Mouse (Mus musculus): ENCODE results near the gene Ntrk1.

DNA sequence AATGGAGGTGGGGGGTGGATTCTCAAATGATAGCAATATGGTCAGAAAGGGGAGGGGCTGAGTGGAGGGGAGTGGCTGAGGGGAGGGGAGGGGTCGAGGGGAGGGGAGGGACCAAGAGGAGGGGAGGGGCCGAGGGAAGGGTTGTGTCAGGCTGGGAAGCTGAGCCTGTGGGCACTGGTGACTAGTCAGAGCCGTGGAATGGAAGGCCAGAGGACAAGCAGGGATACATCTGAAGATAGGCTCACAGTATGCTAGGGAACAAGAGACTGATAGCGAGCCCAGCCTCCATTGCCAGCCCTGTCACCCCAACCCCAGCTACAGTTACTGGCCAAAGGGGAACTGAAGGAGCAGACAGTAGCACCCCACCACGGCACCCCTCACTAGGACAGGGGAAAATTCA is 36.3 kb downstream of the Ntrk1 start:
- TF ChIP-seq CTCF (IDR thresholded peaks at IDR 0.05; ENCODE audit: low read depth): no peak
- no peak for TF ChIP-seq EP300 (IDR thresholded peaks at IDR 0.05; ENCODE audit: low read depth)

Measured in heart, postnatal 0 days (tissue).